Mouse (Mus musculus) E14TG2a.4 (cell line): ENCODE data around the gene Acta1.
A peak's percentile ranks its signal among the peaks of the same experiment; 100 is the strongest.

Source experiments
- H3K27me3 ChIP-seq: 2 replicates; pipeline ENCODE4 v1.6.1; 2014; ENCODE audit warnings: low read length, control low read depth; ENCODE audit not compliant: insufficient read depth
- H3K36me3 ChIP-seq: 2 replicates; pipeline ENCODE4 v1.6.1; 2014; ENCODE audit warnings: low read length, control low read depth; ENCODE audit not compliant: insufficient read depth
- H3K4me1 ChIP-seq: replicated peaks from 2 replicates; pipeline ENCODE4 v1.6.1; 2014; ENCODE audit warnings: low read depth, low read length, control low read depth
- H3K4me3 ChIP-seq: replicated peaks from 2 replicates; pipeline ENCODE4 v1.5.1; 2014; ENCODE audit warnings: mild to moderate bottlenecking, low read length
- H3K9me3 ChIP-seq: 2 replicates; pipeline ENCODE4 v1.6.1; 2014; ENCODE audit warnings: low read length, control low read depth
- CTCF ChIP-seq: conservative IDR thresholded peaks from 2 replicates; pipeline ENCODE4 v1.5.1; 2014; ENCODE audit warnings: low read length
- NANOG ChIP-seq: IDR thresholded peaks from 2 replicates; pipeline ENCODE4 v1.6.1; 2014; ENCODE audit warnings: borderline replicate concordance, low read length, mixed read lengths
- POU5F1 ChIP-seq: IDR thresholded peaks from 2 replicates; pipeline ENCODE4 v1.6.1; 2014; ENCODE audit warnings: low read length, borderline replicate concordance

Acta1 gene

GRCm38 (mm10) chr8:123894502-123895097 lies at the start of gene Acta1:
Gene Acta1, minus strand, starts transcription at chr8:123894751.
- Histone ChIP-seq H3K4me1 (peaks cover 34% of the 10 kb centered on the region), H3K9me3 (no peaks in the 10 kb centered on the region), H3K27me3 (peaks cover 55% of the 10 kb centered on the region), H3K4me3 (0 out of 2 replicates have a peak within 1 kb of the TSS, but pooled peaks have one; percentile 10), H3K36me3 (peaks cover 12% of the 10 kb centered on the region)
- TF ChIP-seq CTCF (no peak), NANOG (no peak), POU5F1 (no peak)

GRCm38 (mm10) chr8:123929026-123929425 lies 34.5 kb upstream of the Acta1 start:
- no peak for TF ChIP-seq POU5F1
- no peak for TF ChIP-seq NANOG
- no peak for TF ChIP-seq CTCF
- peaks cover 95% of the 10 kb centered on the region for H3K36me3 ChIP-seq
- peaks cover 4% of the 10 kb centered on the region; the same call in 1 of the 2 replicates for H3K4me1 ChIP-seq
- H3K27me3 ChIP-seq = no peaks in the 10 kb centered on the region
- H3K4me3 ChIP-seq = no peak overlapping the region
- no peaks in the 10 kb centered on the region for H3K9me3 ChIP-seq

- Histone ChIP-seq H3K36me3 (peaks cover 95% of the 10 kb centered on the region), H3K27me3 (no peaks in the 10 kb centered on the region), H3K4me3 (no peak overlapping the region), H3K9me3 (no peaks in the 10 kb centered on the region), H3K4me1 (peaks cover 4% of the 10 kb centered on the region; the same call in 1 of the 2 replicates)
- TF ChIP-seq POU5F1 (no peak), CTCF (no peak), NANOG (no peak)
Observed at GRCm38 (mm10) chr8:123925671-123926070, 31.1 kb upstream of the Acta1 start.

- H3K9me3 ChIP-seq = no peaks in the 10 kb centered on the region
- no peak overlapping the region for H3K4me3 ChIP-seq
- no peaks in the 10 kb centered on the region for H3K27me3 ChIP-seq
- peaks cover 4% of the 10 kb centered on the region; the same call in 1 of the 2 replicates for H3K4me1 ChIP-seq
- TF ChIP-seq POU5F1 (no peak), CTCF (peak; percentile 91), NANOG (no peak)
- H3K36me3 ChIP-seq = peaks cover 95% of the 10 kb centered on the region
Observed at GRCm38 (mm10) chr8:123924719-123925118, 30.2 kb upstream of the Acta1 start.

- H3K36me3 ChIP-seq = peaks cover 100% of the 10 kb centered on the region
- TF ChIP-seq CTCF (no peak), POU5F1 (no peak), NANOG (no peak)
- H3K27me3 ChIP-seq = no peaks in the 10 kb centered on the region
- no peaks in the 10 kb centered on the region for H3K9me3 ChIP-seq
- no peak overlapping the region for H3K4me3 ChIP-seq
- no peaks in the 10 kb centered on the region for H3K4me1 ChIP-seq
Observed at GRCm38 (mm10) chr8:123914635-123915034, 20.1 kb upstream of the Acta1 start.

GRCm38 (mm10) chr8:123912265-123912664 lies 17.7 kb upstream of the Acta1 start:
- Histone ChIP-seq H3K4me1 (peaks cover 6% of the 10 kb centered on the region), H3K27me3 (no peaks in the 10 kb centered on the region), H3K9me3 (no peaks in the 10 kb centered on the region), H3K4me3 (no peak overlapping the region), H3K36me3 (peaks cover 100% of the 10 kb centered on the region)
- TF ChIP-seq POU5F1 = no peak
- no peak for TF ChIP-seq CTCF
- no peak for TF ChIP-seq NANOG

- no peak for TF ChIP-seq CTCF
- TF ChIP-seq POU5F1 = no peak
- no peak for TF ChIP-seq NANOG
- Histone ChIP-seq H3K27me3 (no peaks in the 10 kb centered on the region), H3K4me1 (peaks cover 9% of the 10 kb centered on the region), H3K9me3 (no peaks in the 10 kb centered on the region), H3K4me3 (no peak overlapping the region), H3K36me3 (peaks cover 99% of the 10 kb centered on the region)
Observed at GRCm38 (mm10) chr8:123907604-123908003, 13.1 kb upstream of the Acta1 start.

GRCm38 (mm10) chr8:123902653-123903052 lies 8.1 kb upstream of the Acta1 start:
- H3K27me3 ChIP-seq = no peaks in the 10 kb centered on the region
- no peaks in the 10 kb centered on the region for H3K9me3 ChIP-seq
- H3K4me1 ChIP-seq = peaks cover 4% of the 10 kb centered on the region
- TF ChIP-seq POU5F1 = no peak
- TF ChIP-seq NANOG = no peak
- TF ChIP-seq CTCF = no peak
- H3K36me3 ChIP-seq = peaks cover 90% of the 10 kb centered on the region
- H3K4me3 ChIP-seq = no peak overlapping the region

GRCm38 (mm10) chr8:123899366-123899765 lies 4.8 kb upstream of the Acta1 start:
- H3K4me1 ChIP-seq = peaks cover 12% of the 10 kb centered on the region
- no peaks in the 10 kb centered on the region for H3K9me3 ChIP-seq
- no peak overlapping the region for H3K4me3 ChIP-seq
- peaks cover 9% of the 10 kb centered on the region for H3K27me3 ChIP-seq
- peaks cover 59% of the 10 kb centered on the region for H3K36me3 ChIP-seq
- TF ChIP-seq CTCF (no peak), NANOG (no peak), POU5F1 (no peak)
